Mouse (Mus musculus): Measurements from ENCODE around the gene Ssh2.

Gene Ssh2

GRCm38 (mm10) chr11:77507426-77507825, 291.3 kb downstream of the Ssh2 start:
- no peak for DNase-seq (ENCODE audit: low spot score in 2 of 2)

GRCm38 (mm10) chr11:77508068-77509021, 292.3 kb downstream of the Ssh2 start:
- peak; percentile 66 to 79 for DNase-seq (ENCODE audit: low spot score in 2 of 2)
